Mouse (Mus musculus) thymus, adult 18-20 months (tissue): ENCODE measurements around the gene Pak1.
A peak's percentile ranks its signal among the peaks of the same experiment; 100 is the strongest.
"Not testable (repeated sequence)": the region's sequence is repeated elsewhere in the genome, so short reads cannot be mapped to it uniquely, and the experiment has no call there.

Source experiments
- DNase-seq, 2 experiments: peaks; one replicate each; pipeline ENCODE4 v3.0.0; 2022; ENCODE audit warnings: mixed read lengths in 2 of 2

The Pak1 gene

GRCm38 (mm10) chr7:97780222-97780621, 8.1 kb upstream of the Pak1 start:
- DNase-seq = no peak

DNA sequence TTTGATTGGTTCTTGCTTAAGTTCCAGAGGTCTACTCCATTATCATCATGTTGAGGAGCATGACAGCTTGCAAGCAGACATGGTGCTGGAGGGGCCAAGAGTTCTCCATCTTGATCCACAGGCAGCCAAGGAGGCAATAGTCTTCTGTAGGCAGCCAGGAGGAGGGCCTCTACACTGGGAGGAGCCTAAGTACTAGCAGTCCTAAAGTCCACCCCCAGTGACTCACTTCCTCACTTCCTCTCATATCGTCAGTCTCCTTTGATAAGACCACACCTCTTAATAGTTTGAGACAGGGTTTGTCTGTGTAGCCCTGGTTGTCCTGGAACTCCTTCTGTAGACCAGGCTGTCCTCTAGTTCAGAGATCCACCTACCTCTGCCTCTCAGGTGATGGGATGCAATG, 7.5 kb upstream of the Pak1 start:
- DNase-seq = no peak

DNA sequence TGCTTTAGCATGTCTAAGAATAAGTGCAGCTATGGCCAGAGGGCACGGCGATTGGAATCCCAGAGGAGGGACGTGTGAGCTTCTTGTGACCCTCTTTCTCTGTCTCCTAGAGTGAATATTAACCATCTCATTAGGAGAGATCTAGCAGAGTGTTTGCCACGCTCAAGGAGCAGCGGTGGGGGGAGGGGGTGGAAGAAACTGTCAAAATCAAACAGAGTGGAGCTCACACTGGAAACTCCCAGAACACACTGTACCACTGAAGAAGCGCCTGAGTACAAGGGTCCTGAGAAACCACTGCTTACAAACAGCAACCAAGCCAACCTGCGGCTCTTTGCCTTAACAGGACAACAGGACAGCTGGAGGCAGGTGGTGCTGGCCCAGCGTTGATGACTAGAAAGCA, 6.8 kb upstream of the Pak1 start:
- no peak for DNase-seq

GRCm38 (mm10) chr7:97783523-97783922, 4.8 kb upstream of the Pak1 start:
- DNase-seq = no peak

DNA sequence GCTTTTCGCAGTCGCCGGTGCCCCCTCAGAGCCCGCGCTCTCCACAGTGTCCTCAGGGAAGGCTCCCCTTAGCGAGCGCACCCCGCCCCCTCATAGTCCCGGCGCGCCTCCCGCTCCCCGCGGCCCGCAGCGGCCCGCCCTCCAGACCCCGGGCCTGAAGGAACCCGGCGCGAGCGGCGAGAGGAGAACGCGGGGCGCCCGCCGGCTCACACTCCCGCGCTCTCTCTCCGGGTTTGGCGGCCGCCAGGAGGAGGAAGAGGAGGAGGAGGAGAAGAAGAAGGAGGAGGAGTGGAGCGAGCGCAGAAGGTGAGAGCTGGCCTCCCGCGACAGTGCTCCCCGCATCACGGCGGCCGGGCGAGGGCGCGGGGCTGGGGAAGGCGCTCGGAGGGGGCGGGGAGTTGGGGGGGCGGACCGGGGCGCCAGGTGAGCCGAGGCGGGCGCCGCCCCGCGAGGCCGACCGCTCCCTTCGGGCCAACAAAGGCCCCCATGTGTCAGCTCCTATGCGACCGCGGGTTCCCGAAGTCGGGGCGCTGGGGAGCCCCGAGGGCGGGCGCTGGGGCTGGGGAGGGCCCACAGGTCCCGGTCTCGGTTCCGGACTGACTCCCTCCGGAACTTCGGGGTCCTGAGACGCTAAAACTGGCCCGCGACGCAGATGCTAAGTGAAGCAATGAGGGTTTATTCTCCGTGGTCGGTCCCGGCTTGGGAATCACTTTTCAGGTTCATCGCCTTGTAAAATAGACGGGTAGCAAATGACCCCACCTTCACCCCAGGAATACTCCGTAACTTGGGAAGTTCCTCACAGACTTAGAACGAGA, 535 bp downstream of the Pak1 start:
- DNase-seq = peak in 1 of 2 experiments; percentile 31

GRCm38 (mm10) chr7:97790272-97790671, 1.9 kb downstream of the Pak1 start:
- DNase-seq = no peak

GRCm38 (mm10) chr7:97792324-97792723, 4.0 kb downstream of the Pak1 start:
- DNase-seq = no peak

DNA sequence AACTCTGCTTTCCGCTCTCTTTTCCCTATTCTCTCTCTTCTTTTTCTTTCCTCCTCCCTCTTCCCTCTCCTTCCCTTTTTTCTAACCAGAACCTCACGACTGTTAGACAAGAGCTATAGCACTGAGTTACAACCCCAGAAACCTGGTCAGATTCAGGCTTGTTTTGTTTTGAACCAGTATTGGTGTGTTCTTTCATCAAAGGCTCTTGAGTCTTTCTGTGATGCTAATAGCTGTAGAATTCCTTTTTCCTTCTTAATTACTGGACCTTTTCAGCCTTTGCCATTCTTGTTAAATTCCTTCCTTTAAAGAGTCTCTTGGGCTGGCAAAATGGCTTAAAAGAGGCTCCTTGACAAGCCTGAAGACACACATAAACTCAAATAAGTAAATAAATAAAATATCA, 14.8 kb downstream of the Pak1 start:
- no peak for DNase-seq

DNA sequence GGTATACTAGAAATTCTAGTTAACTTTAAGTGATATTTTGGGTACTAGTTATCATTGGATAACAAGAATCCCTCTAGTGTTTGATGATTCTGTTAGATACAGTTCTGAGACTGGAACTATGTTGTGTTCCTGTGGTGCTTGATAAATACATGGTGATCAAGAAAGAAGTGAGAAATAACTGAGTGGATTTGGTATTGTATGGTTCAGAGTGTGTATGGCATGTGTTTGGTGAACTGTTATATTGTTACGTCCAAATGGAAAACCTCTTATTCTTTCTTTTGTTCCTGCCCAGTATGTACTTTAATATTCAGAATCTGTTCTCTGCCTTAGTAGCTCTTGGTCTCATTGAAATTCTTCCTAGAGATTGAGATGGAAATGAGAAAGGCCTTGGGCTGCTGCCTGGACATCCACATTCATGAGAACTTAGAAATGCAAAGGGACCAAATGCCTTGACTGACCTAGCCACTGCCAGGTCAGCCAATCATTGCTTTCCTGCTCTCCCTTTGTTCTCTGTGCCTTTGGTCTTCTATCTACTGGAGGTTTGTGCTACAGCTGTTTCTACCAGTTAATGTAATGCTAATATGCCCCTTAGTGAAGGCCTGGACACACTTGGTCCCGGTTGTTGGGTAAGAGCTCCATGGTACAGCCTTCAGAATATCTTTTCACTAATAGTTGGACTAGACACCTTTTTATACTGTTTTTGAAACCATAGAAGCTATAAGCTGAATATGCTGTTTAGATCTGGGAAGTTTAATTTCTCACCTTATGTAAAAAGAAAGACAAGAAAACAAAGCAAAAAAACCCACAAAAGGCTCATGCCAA, 16.1 kb downstream of the Pak1 start:
- no peak for DNase-seq

DNA sequence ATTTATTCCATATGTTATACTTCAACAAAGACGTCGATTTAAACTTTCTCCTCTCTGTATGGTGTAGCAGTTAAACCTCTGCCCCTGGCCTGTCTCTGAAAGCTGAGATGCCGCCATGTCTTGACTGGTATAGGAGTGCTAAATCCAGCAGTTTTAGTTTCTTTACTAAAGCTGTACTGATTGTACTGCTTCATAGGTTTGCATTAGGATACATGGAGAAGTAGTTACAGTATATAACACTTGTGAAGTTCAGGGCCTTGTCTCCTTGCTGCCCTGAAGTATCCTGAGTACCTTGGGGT, 16.7 kb downstream of the Pak1 start:
- DNase-seq = no peak

DNA sequence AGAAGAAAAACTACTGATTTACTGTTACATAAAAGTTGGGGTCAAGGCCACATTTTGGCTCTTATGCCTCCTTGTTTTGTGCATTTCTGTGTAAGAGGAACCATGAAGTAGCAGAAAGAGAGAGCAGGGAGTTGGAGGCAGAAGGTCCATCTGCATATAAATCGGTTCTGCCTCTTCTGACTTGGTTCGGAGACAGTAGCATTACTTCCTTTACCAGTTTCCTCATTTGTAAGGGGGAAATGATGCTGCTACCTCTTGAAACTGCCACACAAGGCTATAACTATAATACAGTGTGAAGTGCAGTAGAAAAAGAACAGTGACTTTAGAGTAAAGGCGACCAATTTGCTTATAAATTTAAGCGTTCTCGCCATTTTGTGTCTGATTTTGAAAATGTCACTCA, 21.0 kb downstream of the Pak1 start:
- DNase-seq = no peak

GRCm38 (mm10) chr7:97821875-97822274, 33.5 kb downstream of the Pak1 start:
- no peak for DNase-seq

DNA sequence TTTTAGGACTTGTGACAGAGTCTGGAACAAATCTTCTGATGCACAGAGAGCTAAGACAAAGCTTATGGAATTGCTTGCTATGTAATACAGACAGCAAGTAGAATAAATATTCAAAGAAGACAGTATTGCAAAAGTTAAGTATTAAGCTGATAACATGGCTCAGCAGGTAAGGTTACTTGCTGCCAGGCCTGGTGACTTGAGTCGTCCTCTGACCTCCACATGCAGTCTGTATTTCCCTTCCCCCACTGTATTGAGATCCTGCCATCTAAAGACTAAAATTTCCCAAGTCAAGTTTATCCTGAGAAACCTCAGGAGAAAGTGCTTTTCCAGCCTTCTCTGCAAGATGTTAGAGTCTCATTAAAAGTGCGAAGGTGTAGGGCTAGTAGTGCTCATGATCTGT, 40.8 kb downstream of the Pak1 start:
- no peak for DNase-seq

DNA sequence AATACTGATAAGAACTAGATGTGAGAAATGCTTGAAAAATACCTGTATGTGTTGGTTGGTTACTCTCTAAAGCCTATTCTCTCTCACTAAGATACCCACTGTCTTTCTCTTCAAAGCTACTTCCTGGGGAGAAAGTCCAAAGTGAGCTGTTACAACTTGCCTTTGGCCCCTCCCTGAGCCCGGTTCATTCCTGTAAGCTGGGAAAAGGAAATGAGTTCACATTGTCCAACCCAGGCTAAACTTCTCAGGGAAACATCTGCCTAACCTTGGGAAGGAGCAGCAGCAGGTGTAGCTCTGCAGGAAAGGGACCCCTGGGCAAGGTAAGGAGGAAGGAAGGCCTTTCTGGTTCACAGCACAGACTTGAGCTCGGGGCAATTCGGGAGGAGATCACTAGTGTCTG, 42.4 kb downstream of the Pak1 start:
- DNase-seq = no peak

GRCm38 (mm10) chr7:97832987-97833386, 44.6 kb downstream of the Pak1 start:
- no peak for DNase-seq

DNA sequence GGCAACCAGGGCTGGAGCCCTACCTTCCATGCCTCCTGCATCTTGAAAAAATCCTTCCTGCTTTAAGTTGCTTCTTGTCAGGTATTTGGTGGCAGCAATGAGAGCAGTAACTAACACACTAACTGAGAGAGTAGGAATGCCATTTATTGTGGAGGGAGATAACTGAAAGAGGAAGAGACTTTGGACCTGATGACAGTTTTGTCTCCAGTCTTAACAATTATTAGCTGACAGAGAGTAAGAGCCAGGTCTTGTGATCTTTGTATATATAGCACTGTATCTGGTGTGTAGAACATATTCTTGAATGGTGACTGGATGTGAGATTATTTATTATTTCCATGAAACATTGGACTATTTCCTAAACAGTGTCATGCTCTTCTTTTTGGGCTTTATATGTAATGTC, 50.2 kb downstream of the Pak1 start:
- DNase-seq = no peak

DNA sequence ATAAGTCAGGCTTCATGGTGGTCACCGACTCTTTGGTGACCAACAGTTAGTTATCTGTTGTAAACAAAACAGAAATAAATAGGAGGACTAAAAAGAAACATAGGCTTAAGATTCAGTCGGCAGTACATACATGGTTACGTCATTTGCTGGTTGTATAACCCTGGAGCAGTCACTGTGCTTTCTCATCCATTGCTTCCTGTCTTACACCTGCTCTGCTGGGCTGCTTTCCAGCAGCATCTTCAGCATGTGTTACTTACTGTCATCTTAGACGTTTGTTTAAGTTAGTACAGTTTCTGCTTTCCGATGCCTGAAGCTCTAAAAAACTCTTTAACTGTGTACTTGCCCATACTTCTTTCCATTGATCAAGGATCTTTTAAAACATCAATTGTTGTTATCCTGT, 53.0 kb downstream of the Pak1 start:
- no peak for DNase-seq

- DNase-seq = no peak
These were observed 54.0 kb downstream of the Pak1 start for GRCm38 (mm10) chr7:97842332-97842731.

GRCm38 (mm10) chr7:97842806-97843570, 54.6 kb downstream of the Pak1 start:
- peak; percentile 61 to 62 for DNase-seq

DNA sequence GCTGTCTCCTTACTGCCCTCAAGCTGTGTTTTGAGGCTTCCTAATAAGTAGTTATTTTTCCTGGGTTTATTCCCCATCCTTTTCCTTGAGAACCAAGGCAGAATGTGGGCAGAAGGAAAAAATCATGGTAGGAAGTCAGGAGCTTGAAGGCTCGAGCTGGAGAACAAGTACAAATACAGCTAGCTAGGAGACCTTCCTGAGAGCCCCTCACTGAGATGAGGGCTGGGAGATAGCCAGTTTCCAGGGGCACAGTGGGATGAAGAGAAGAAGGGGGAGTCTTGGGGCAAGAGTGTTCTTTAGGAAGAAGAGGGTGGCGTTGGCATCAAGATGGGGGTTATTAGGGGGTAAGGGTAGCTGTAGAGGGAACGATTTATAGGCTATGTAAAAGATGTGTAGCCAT, 56.1 kb downstream of the Pak1 start:
- DNase-seq = no peak

DNA sequence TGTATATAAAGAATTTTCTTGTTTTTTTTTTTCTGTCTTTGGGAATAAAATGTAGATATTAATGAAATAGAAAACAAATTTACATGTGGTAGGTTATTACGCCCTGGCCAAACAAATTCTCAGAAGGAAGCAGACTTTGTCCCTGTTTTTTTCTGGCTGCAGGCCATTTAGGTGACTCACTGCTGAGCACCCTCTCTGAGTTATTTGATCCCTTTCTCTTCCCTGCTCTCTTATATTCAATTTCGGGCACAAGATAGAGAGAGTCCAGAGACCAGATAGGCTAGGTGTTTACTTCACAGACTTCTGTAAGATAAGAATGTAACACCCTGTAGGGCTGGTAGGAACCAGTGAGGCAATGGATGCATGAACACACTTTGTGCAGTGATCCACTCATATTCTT, 57.2 kb downstream of the Pak1 start:
- no peak for DNase-seq

DNA sequence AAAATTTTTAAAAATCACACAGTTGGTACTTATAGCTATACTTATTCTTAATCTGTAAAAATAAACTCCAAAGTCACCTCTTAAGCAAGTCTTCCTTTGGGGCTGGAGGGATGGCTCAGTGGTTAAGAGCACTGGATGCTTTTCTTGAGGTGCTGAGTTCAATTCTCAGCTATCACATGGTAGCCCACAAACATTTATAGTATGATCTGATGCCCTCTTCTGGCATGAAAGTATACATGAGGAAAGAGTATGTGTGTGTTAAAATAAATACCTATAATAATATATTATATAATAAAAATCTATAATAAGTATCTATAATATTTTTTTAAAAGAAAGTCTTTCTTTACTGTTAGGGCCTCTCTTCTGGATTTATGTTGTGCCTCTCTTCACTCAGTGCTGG, 58.2 kb downstream of the Pak1 start:
- no peak for DNase-seq

DNA sequence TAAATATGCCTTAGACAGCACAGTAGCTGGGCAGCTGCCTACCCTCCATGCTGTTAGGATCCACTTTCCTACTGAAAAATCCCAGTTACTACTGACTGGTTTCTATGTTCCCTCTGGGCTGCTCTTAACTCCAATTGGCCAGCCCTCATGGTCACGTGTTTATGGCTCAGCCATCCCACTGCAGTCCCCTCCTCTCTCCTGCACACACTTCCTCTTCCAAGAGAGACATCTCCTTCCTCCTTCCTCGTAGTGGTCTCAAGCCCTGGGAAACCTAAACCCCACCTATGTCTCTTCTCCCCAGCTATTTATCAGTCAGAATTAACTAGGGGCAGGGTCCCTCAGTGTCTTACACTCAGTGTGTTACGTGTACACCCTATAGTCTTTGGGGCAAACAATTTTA, 61.2 kb downstream of the Pak1 start:
- not testable (repeated sequence) for DNase-seq

DNA sequence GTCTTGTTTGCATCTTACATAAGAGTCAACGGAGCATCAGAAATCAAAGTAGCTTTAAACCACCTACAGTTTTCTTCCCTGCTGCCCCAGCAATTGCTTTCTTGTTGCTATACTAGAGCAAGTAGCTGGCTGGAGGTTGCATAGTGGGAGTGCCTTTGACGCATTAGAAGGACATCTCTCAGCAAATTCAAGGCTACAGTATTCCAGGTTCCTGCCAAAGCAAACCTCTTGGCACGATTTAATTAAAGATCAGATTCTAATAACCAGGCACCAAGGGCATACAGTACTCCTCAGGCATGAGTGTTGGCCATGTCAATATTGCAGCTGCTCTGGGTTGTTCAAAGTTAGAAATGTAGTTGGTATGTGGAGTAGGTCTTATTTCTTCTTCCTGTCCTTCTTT, 62.0 kb downstream of the Pak1 start:
- DNase-seq = no peak
